Mouse (Mus musculus): Measurements from ENCODE around the gene Pde6g. TPM values are rescaled to one million over a fixed set of nuclear protein-coding genes. Genes with fewer than 3 reads are reported as not detected.

Gene Pde6g
- polyA plus RNA-seq, 2 experiments = 0.31 TPM; not detected in 1

DNA sequence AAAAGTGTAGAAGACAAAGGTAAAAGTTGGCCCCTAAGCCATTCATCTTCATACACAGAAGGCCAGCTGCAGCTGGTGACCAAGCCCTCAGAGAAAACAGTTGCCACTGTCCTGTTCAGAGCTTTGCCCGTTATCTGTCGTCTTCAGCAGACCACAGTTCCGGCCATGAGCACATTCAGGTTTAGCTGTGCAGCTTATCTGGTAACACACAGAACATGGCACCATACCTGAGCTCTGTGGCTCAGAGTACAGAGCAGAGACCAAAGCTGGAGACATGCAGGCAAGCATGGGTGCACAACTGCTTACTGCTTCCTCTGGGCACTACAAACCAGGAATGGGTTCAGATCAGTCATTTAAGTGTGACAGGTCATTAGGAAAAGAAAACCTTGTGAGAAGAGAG, 47.4 kb downstream of the Pde6g start:
- no peak overlapping the region for H3K9ac ChIP-seq (ENCODE audit: low read depth, low read length, severe bottlenecking)
- no peak overlapping the region for H3K27ac ChIP-seq (replicated peaks; ENCODE audit: low read depth, low read length)
- H3K4me2 ChIP-seq (replicated peaks; ENCODE audit: low read depth, low read length, severe bottlenecking) = no peak overlapping the region
- H3K4me3 ChIP-seq (replicated peaks; ENCODE audit: low read length) = no peak overlapping the region
- TF ChIP-seq POLR2A (IDR thresholded peaks at IDR 0.05; ENCODE audit: borderline replicate concordance, extremely low read depth, insufficient read depth, insufficient read length) = no peak
- no peaks in the 10 kb centered on the region for H3K27me3 ChIP-seq (ENCODE audit: control insufficient read depth, insufficient read depth, low read length)
- peaks cover 98% of the 10 kb centered on the region for H3K36me3 ChIP-seq (ENCODE audit: control insufficient read depth, insufficient read depth, low read length)
- DNase-seq (ENCODE audit: low spot score) (no peak), ATAC-seq (ENCODE audit: low FRiP score, low read depth) (no peak)
- 95% methylated on average over 3 of the region's 3 CpGs for WGBS
- H3K4me1 ChIP-seq (ENCODE audit: control insufficient read depth, insufficient read depth, low read length) = no peaks in the 10 kb centered on the region
- H3K9me3 ChIP-seq (ENCODE audit: control insufficient read depth, low read length) = no peaks in the 10 kb centered on the region

DNA sequence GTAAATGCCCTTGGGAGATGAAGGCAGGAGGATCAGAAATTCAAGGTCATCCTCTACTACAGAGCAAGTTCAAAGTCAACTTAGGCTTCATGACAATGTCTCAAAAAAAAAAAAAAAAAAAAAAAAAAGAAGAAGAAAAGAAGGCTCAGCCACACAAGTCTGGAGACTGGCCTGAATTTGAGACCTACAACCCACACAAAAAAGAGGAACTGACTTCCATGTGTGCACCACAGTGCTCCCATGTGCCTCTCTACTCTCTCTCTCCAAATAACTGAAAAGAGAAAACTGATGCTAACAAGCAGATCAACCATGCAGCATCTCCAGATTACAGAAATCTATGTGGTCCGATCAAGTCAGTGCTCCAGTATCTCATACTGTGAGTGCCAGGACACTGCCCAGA, 48.5 kb downstream of the Pde6g start:
- no peak for TF ChIP-seq POLR2A (IDR thresholded peaks at IDR 0.05; ENCODE audit: borderline replicate concordance, extremely low read depth, insufficient read depth, insufficient read length)
- ATAC-seq (ENCODE audit: low FRiP score, low read depth) = no peak
- H3K9me3 ChIP-seq (ENCODE audit: control insufficient read depth, low read length) = no peaks in the 10 kb centered on the region
- no peak overlapping the region for H3K4me3 ChIP-seq (replicated peaks; ENCODE audit: low read length)
- no peak for DNase-seq (ENCODE audit: low spot score)
- 100% methylated on average over 1 of the region's 1 CpGs for WGBS
- no peak overlapping the region for H3K4me2 ChIP-seq (replicated peaks; ENCODE audit: low read depth, low read length, severe bottlenecking)
- no peaks in the 10 kb centered on the region for H3K4me1 ChIP-seq (ENCODE audit: control insufficient read depth, insufficient read depth, low read length)
- H3K9ac ChIP-seq (ENCODE audit: low read depth, low read length, severe bottlenecking) = no peak overlapping the region
- H3K36me3 ChIP-seq (ENCODE audit: control insufficient read depth, insufficient read depth, low read length) = peaks cover 98% of the 10 kb centered on the region
- H3K27me3 ChIP-seq (ENCODE audit: control insufficient read depth, insufficient read depth, low read length) = no peaks in the 10 kb centered on the region
- H3K27ac ChIP-seq (replicated peaks; ENCODE audit: low read depth, low read length) = no peak overlapping the region

DNA sequence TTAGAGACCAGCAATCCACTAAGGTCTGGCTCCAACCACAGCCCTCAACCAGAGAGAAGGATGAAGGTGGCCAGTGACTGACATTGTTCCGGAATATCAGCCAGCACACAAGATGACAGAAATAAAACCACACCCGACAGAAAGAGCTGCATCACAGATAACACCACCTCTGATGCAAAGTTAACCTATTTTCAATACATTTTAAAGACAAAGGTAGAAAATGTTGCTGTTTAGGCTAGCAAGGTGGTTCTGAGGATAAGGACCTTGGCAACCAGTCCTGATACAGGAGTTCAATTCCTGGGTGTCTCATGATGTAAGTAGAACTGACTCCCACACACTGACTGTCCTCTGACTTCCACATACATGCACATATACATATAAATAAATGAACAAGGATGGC, 54.0 kb downstream of the Pde6g start:
- H3K27me3 ChIP-seq (ENCODE audit: control insufficient read depth, insufficient read depth, low read length) = no peaks in the 10 kb centered on the region
- WGBS = 91% methylated on average over 2 of the region's 2 CpGs
- H3K27ac ChIP-seq (replicated peaks; ENCODE audit: low read depth, low read length) = no peak overlapping the region
- H3K9me3 ChIP-seq (ENCODE audit: control insufficient read depth, low read length) = no peaks in the 10 kb centered on the region
- H3K36me3 ChIP-seq (ENCODE audit: control insufficient read depth, insufficient read depth, low read length) = peaks cover 92% of the 10 kb centered on the region
- no peaks in the 10 kb centered on the region for H3K4me1 ChIP-seq (ENCODE audit: control insufficient read depth, insufficient read depth, low read length)
- no peak for TF ChIP-seq POLR2A (IDR thresholded peaks at IDR 0.05; ENCODE audit: borderline replicate concordance, extremely low read depth, insufficient read depth, insufficient read length)
- DNase-seq (ENCODE audit: low spot score) = no peak
- no peak overlapping the region for H3K4me3 ChIP-seq (replicated peaks; ENCODE audit: low read length)
- no peak overlapping the region for H3K4me2 ChIP-seq (replicated peaks; ENCODE audit: low read depth, low read length, severe bottlenecking)
- ATAC-seq (ENCODE audit: low FRiP score, low read depth) = no peak
- H3K9ac ChIP-seq (ENCODE audit: low read depth, low read length, severe bottlenecking) = no peak overlapping the region

Other genes with a start within 250 kb of the Pde6g start
- gene Bahcc1, start 220.6 kb downstream of the Pde6g start, polyA plus RNA-seq (2012; rRNA removed) = 22.9 and 28.3 TPM in 2 replicates
- gene Bahcc1, start 220.6 kb downstream of the Pde6g start, polyA plus RNA-seq (2014; fragmentation: Nextera tagmentation; extraction: Ambion mirVana) = 14.0 and 14.9 TPM in 2 replicates
- gene Actg1, start 105.0 kb downstream of the Pde6g start, polyA plus RNA-seq (2012; rRNA removed) = 1,359 and 1,631 TPM in 2 replicates
- gene Actg1, start 105.0 kb downstream of the Pde6g start, polyA plus RNA-seq (2014; fragmentation: Nextera tagmentation; extraction: Ambion mirVana) = 2,223 and 2,513 TPM in 2 replicates
- gene Fscn2, start 92.0 kb downstream of the Pde6g start, polyA plus RNA-seq (2012; rRNA removed) = 0.32 and 0.36 TPM in 2 replicates
- 0.88 and 1.6 TPM in 2 replicates for gene Fscn2, start 92.0 kb downstream of the Pde6g start, polyA plus RNA-seq (2014; fragmentation: Nextera tagmentation; extraction: Ambion mirVana)
- gene Faap100, start 74.7 kb downstream of the Pde6g start, polyA plus RNA-seq (2012; rRNA removed) = 45.0 and 64.7 TPM in 2 replicates
- gene Faap100, start 74.7 kb downstream of the Pde6g start, polyA plus RNA-seq (2014; fragmentation: Nextera tagmentation; extraction: Ambion mirVana) = 33.9 and 42.0 TPM in 2 replicates
- gene Nploc4, start 15.8 kb downstream of the Pde6g start, polyA plus RNA-seq (2012; rRNA removed) = 51.5 and 59.2 TPM in 2 replicates
- 38.8 and 41.8 TPM in 2 replicates for gene Nploc4, start 15.8 kb downstream of the Pde6g start, polyA plus RNA-seq (2014; fragmentation: Nextera tagmentation; extraction: Ambion mirVana)
- 0.20 and 0.23 TPM in 2 replicates for gene Tspan10, start 10.9 kb downstream of the Pde6g start, polyA plus RNA-seq (2012; rRNA removed)
- not detected in 2 replicates for gene Tspan10, start 10.9 kb downstream of the Pde6g start, polyA plus RNA-seq (2014; fragmentation: Nextera tagmentation; extraction: Ambion mirVana)
- gene Oxld1, start 4.6 kb upstream of the Pde6g start, polyA plus RNA-seq (2012; rRNA removed) = 12.3 and 14.7 TPM in 2 replicates
- 12.8 and 14.3 TPM in 2 replicates for gene Oxld1, start 4.6 kb upstream of the Pde6g start, polyA plus RNA-seq (2014; fragmentation: Nextera tagmentation; extraction: Ambion mirVana)
- 42.1 and 43.0 TPM in 2 replicates for gene Ccdc137, start 4.6 kb upstream of the Pde6g start, polyA plus RNA-seq (2012; rRNA removed)
- gene Ccdc137, start 4.6 kb upstream of the Pde6g start, polyA plus RNA-seq (2014; fragmentation: Nextera tagmentation; extraction: Ambion mirVana) = 29.2 TPM in 2 replicates
- 45.2 and 52.7 TPM in 2 replicates for gene Arl16, start 14.1 kb upstream of the Pde6g start, polyA plus RNA-seq (2012; rRNA removed)
- 48.9 and 49.7 TPM in 2 replicates for gene Arl16, start 14.1 kb upstream of the Pde6g start, polyA plus RNA-seq (2014; fragmentation: Nextera tagmentation; extraction: Ambion mirVana)
- gene Mrpl12, start 31.1 kb upstream of the Pde6g start, polyA plus RNA-seq (2012; rRNA removed) = 87.0 and 101 TPM in 2 replicates
- gene Mrpl12, start 31.1 kb upstream of the Pde6g start, polyA plus RNA-seq (2014; fragmentation: Nextera tagmentation; extraction: Ambion mirVana) = 127 and 142 TPM in 2 replicates
- 54.4 and 75.1 TPM in 2 replicates for gene Slc25a10, start 38.3 kb upstream of the Pde6g start, polyA plus RNA-seq (2012; rRNA removed)
- 44.1 and 44.4 TPM in 2 replicates for gene Slc25a10, start 38.3 kb upstream of the Pde6g start, polyA plus RNA-seq (2014; fragmentation: Nextera tagmentation; extraction: Ambion mirVana)
- gene Gcgr, start 77.2 kb upstream of the Pde6g start, polyA plus RNA-seq (2012; rRNA removed) = 11.2 and 15.0 TPM in 2 replicates
- 4.9 and 6.3 TPM in 2 replicates for gene Gcgr, start 77.2 kb upstream of the Pde6g start, polyA plus RNA-seq (2014; fragmentation: Nextera tagmentation; extraction: Ambion mirVana)
- gene Mcrip1, start 96.2 kb upstream of the Pde6g start, polyA plus RNA-seq (2012; rRNA removed) = 203 and 265 TPM in 2 replicates
- gene Mcrip1, start 96.2 kb upstream of the Pde6g start, polyA plus RNA-seq (2014; fragmentation: Nextera tagmentation; extraction: Ambion mirVana) = 271 and 274 TPM in 2 replicates
- 2.7 and 3.7 TPM in 2 replicates for gene Ppp1r27, start 97.6 kb upstream of the Pde6g start, polyA plus RNA-seq (2012; rRNA removed)
- 3.3 and 3.5 TPM in 2 replicates for gene Ppp1r27, start 97.6 kb upstream of the Pde6g start, polyA plus RNA-seq (2014; fragmentation: Nextera tagmentation; extraction: Ambion mirVana)
- gene P4hb, start 119.8 kb upstream of the Pde6g start, polyA plus RNA-seq (2012; rRNA removed) = 569 and 645 TPM in 2 replicates
- 968 and 988 TPM in 2 replicates for gene P4hb, start 119.8 kb upstream of the Pde6g start, polyA plus RNA-seq (2014; fragmentation: Nextera tagmentation; extraction: Ambion mirVana)
- 610 and 750 TPM in 2 replicates for gene Arhgdia, start 128.1 kb upstream of the Pde6g start, polyA plus RNA-seq (2012; rRNA removed)
- 566 and 572 TPM in 2 replicates for gene Arhgdia, start 128.1 kb upstream of the Pde6g start, polyA plus RNA-seq (2014; fragmentation: Nextera tagmentation; extraction: Ambion mirVana)
- gene Alyref, start 144.9 kb upstream of the Pde6g start, polyA plus RNA-seq (2012; rRNA removed) = 96.8 and 143 TPM in 2 replicates
- gene Alyref, start 144.9 kb upstream of the Pde6g start, polyA plus RNA-seq (2014; fragmentation: Nextera tagmentation; extraction: Ambion mirVana) = 478 TPM in 2 replicates
- gene Anapc11, start 144.9 kb upstream of the Pde6g start, polyA plus RNA-seq (2012; rRNA removed) = 190 and 205 TPM in 2 replicates
- gene Anapc11, start 144.9 kb upstream of the Pde6g start, polyA plus RNA-seq (2014; fragmentation: Nextera tagmentation; extraction: Ambion mirVana) = 248 and 254 TPM in 2 replicates
- 2.1 and 3.3 TPM in 2 replicates for gene Npb, start 155.0 kb upstream of the Pde6g start, polyA plus RNA-seq (2012; rRNA removed)
- 2.1 and 2.7 TPM in 2 replicates for gene Npb, start 155.0 kb upstream of the Pde6g start, polyA plus RNA-seq (2014; fragmentation: Nextera tagmentation; extraction: Ambion mirVana)
- gene Pcyt2, start 164.4 kb upstream of the Pde6g start, polyA plus RNA-seq (2012; rRNA removed) = 247 and 305 TPM in 2 replicates
- gene Pcyt2, start 164.4 kb upstream of the Pde6g start, polyA plus RNA-seq (2014; fragmentation: Nextera tagmentation; extraction: Ambion mirVana) = 101 and 119 TPM in 2 replicates
- gene Sirt7, start 171.7 kb upstream of the Pde6g start, polyA plus RNA-seq (2012; rRNA removed) = 43.7 and 47.0 TPM in 2 replicates
- gene Sirt7, start 171.7 kb upstream of the Pde6g start, polyA plus RNA-seq (2014; fragmentation: Nextera tagmentation; extraction: Ambion mirVana) = 27.5 and 28.9 TPM in 2 replicates
- 56.9 and 67.7 TPM in 2 replicates for gene Mafg, start 180.1 kb upstream of the Pde6g start, polyA plus RNA-seq (2012; rRNA removed)
- 26.1 and 30.5 TPM in 2 replicates for gene Mafg, start 180.1 kb upstream of the Pde6g start, polyA plus RNA-seq (2014; fragmentation: Nextera tagmentation; extraction: Ambion mirVana)
- 66.4 and 78.8 TPM in 2 replicates for gene Pycr1, start 190.3 kb upstream of the Pde6g start, polyA plus RNA-seq (2012; rRNA removed)
- gene Pycr1, start 190.3 kb upstream of the Pde6g start, polyA plus RNA-seq (2014; fragmentation: Nextera tagmentation; extraction: Ambion mirVana) = 50.3 and 56.9 TPM in 2 replicates
- gene Myadml2, start 194.7 kb upstream of the Pde6g start, polyA plus RNA-seq (2012; rRNA removed) = 0.22 and 0.60 TPM in 2 replicates
- gene Myadml2, start 194.7 kb upstream of the Pde6g start, polyA plus RNA-seq (2014; fragmentation: Nextera tagmentation; extraction: Ambion mirVana) = 0.68 and 1.6 TPM in 2 replicates
- 12.8 and 17.7 TPM in 2 replicates for gene Notum, start 207.7 kb upstream of the Pde6g start, polyA plus RNA-seq (2012; rRNA removed)
- 4.6 and 4.7 TPM in 2 replicates for gene Notum, start 207.7 kb upstream of the Pde6g start, polyA plus RNA-seq (2014; fragmentation: Nextera tagmentation; extraction: Ambion mirVana)
- 73.9 and 88.6 TPM in 2 replicates for gene Aspscr1, start 219.5 kb upstream of the Pde6g start, polyA plus RNA-seq (2012; rRNA removed)
- gene Aspscr1, start 219.5 kb upstream of the Pde6g start, polyA plus RNA-seq (2014; fragmentation: Nextera tagmentation; extraction: Ambion mirVana) = 96.1 and 101 TPM in 2 replicates

Data from limb, embryonic 14.5 days (tissue).